Mouse (Mus musculus): ENCODE results near the gene Foxo1.

Foxo1 gene

GRCm38 (mm10) chr3:52268737-52269513, 789 bp downstream of the Foxo1 start:
- DNase-seq: peak; percentile 63 to 70

- DNase-seq: peak; percentile 30 to 38
Observed at GRCm38 (mm10) chr3:52269514-52270351, 1.6 kb downstream of the Foxo1 start.

GRCm38 (mm10) chr3:52270511-52270910, 2.4 kb downstream of the Foxo1 start:
- no peak for DNase-seq

- DNase-seq: no peak
Observed at GRCm38 (mm10) chr3:52271376-52271775, 3.2 kb downstream of the Foxo1 start.

GRCm38 (mm10) chr3:52272376-52272865, 4.3 kb downstream of the Foxo1 start:
- no peak for DNase-seq

- no peak for DNase-seq
Observed at GRCm38 (mm10) chr3:52274475-52274874, 6.3 kb downstream of the Foxo1 start.

GRCm38 (mm10) chr3:52275037-52275555, 7.0 kb downstream of the Foxo1 start:
- no peak for DNase-seq

GRCm38 (mm10) chr3:52280681-52281080, 12.5 kb downstream of the Foxo1 start:
- no peak for DNase-seq

- DNase-seq: no peak
Observed at GRCm38 (mm10) chr3:52281882-52282281, 13.7 kb downstream of the Foxo1 start.

- DNase-seq: no peak
Observed at GRCm38 (mm10) chr3:52282369-52282768, 14.2 kb downstream of the Foxo1 start.

- no peak for DNase-seq
Observed at GRCm38 (mm10) chr3:52283521-52283920, 15.4 kb downstream of the Foxo1 start.

- DNase-seq: no peak
Observed at GRCm38 (mm10) chr3:52290811-52291210, 22.7 kb downstream of the Foxo1 start.

GRCm38 (mm10) chr3:52292498-52292897, 24.4 kb downstream of the Foxo1 start:
- no peak for DNase-seq

GRCm38 (mm10) chr3:52293946-52294345, 25.8 kb downstream of the Foxo1 start:
- DNase-seq: no peak

- DNase-seq: no peak
Observed at GRCm38 (mm10) chr3:52295688-52296087, 27.6 kb downstream of the Foxo1 start.

GRCm38 (mm10) chr3:52296224-52296760, 28.2 kb downstream of the Foxo1 start:
- no peak for DNase-seq

- DNase-seq: no peak
Observed at GRCm38 (mm10) chr3:52297291-52298018, 29.3 kb downstream of the Foxo1 start.

GRCm38 (mm10) chr3:52298683-52299082, 30.5 kb downstream of the Foxo1 start:
- DNase-seq: no peak

GRCm38 (mm10) chr3:52299376-52299775, 31.2 kb downstream of the Foxo1 start:
- no peak for DNase-seq

- DNase-seq: no peak
Observed at GRCm38 (mm10) chr3:52300517-52300916, 32.4 kb downstream of the Foxo1 start.

GRCm38 (mm10) chr3:52303301-52303700, 35.2 kb downstream of the Foxo1 start:
- no peak for DNase-seq

- DNase-seq: no peak
Observed at GRCm38 (mm10) chr3:52308586-52309321, 40.6 kb downstream of the Foxo1 start.

All from cerebellum, postnatal 14 days (tissue).